Mouse (Mus musculus) MEL (cell line): Measurements from ENCODE around the gene Rexo1. TPM values are rescaled to one million over a fixed set of nuclear protein-coding genes. Genes with fewer than 3 reads are reported as not detected.
A peak's percentile ranks its signal among the peaks of the same experiment; 100 is the strongest.

Experiments
- DNase-seq: peaks from one replicate; pipeline ENCODE4 v3.0.0; 2011; ENCODE audit warnings: low read depth, low spot score
- H3K27ac ChIP-seq: 2 replicates; pipeline ENCODE4 v1.5.1; 2012; ENCODE audit warnings: low read depth, mild to moderate bottlenecking, control low read depth, low read length, moderate library complexity; ENCODE audit not compliant: control insufficient read depth
- H3K27me3 ChIP-seq, 2 experiments: fragments of 150-350 bp in 1 of 2; sonication (generic) in 1 of 2; 2 replicates each; pipeline ENCODE4 v1.6.1; 2012; ENCODE audit warnings: low read length in 2 of 2, mild to moderate bottlenecking in 2 of 2, improper control_type of control experiment in 1 of 2, moderate library complexity in 1 of 2; ENCODE audit not compliant: insufficient read depth in 2 of 2, control insufficient read depth in 1 of 2
- H3K36me3 ChIP-seq, 2 experiments: 2 replicates each; pipeline ENCODE4 v1.6.1; 2012 to 2014; ENCODE audit warnings: low read length in 2 of 2, improper control_type of control experiment in 1 of 2, inconsistent platforms in 1 of 2, mild to moderate bottlenecking in 1 of 2; ENCODE audit not compliant: insufficient read depth in 2 of 2, control insufficient read depth in 1 of 2
- H3K4me1 ChIP-seq, 2 experiments: fragments of 150-350 bp in 1 of 2; sonication (generic) in 1 of 2; 2 replicates each; pipeline ENCODE4 v1.6.1; 2012; ENCODE audit warnings: low read length in 2 of 2, improper control_type of control experiment in 1 of 2, mild to moderate bottlenecking in 1 of 2; ENCODE audit not compliant: insufficient read depth in 2 of 2, control insufficient read depth in 1 of 2
- H3K4me3 ChIP-seq, 2 experiments: fragments of 150-350 bp in 1 of 2; sonication (generic) in 1 of 2; 2 replicates each; pipeline ENCODE4 v1.5.1; 2012; ENCODE audit warnings: low read depth in 2 of 2, low read length in 2 of 2, mild to moderate bottlenecking in 2 of 2, moderate library complexity in 2 of 2, control low read depth in 1 of 2, improper control_type of control experiment in 1 of 2; ENCODE audit not compliant: control insufficient read depth in 1 of 2, insufficient read depth in 1 of 2
- H3K79me2 ChIP-seq: 2 replicates; pipeline ENCODE4 v1.6.1; 2012; ENCODE audit warnings: mild to moderate bottlenecking, low read length, moderate library complexity; ENCODE audit not compliant: control insufficient read depth, poor library complexity, insufficient read depth
- H3K9ac ChIP-seq: 2 replicates; pipeline ENCODE4 v1.6.1; 2012; ENCODE audit warnings: low read depth, mild to moderate bottlenecking, control low read depth, low read length, moderate library complexity; ENCODE audit not compliant: control insufficient read depth, poor library complexity, severe bottlenecking
- H3K9me3 ChIP-seq: fragments of 150-350 bp; sonication (generic); replicated peaks from 2 replicates; pipeline ENCODE4 v1.6.1; 2012; ENCODE audit warnings: mild to moderate bottlenecking, low read length, improper control_type of control experiment, moderate library complexity; ENCODE audit not compliant: insufficient read depth
- BHLHE40 ChIP-seq: IDR thresholded peaks from 2 replicates; pipeline ENCODE4 v1.6.1; 2012; ENCODE audit warnings: low read depth, mild to moderate bottlenecking, inconsistent platforms, low read length, improper control_type of control experiment, borderline replicate concordance
- CHD1 ChIP-seq: IDR thresholded peaks from 2 replicates; pipeline ENCODE4 v1.6.1; 2012; ENCODE audit warnings: low read depth, mild to moderate bottlenecking, inconsistent platforms, low read length, improper control_type of control experiment
- CTCF ChIP-seq, 3 experiments: IDR thresholded peaks in 2 of 3; conservative IDR thresholded peaks in 1 of 3; 2 replicates each; pipeline ENCODE4 v1.5.1; 2011 to 2012; ENCODE audit warnings: low read length in 3 of 3, low read depth in 2 of 3, mild to moderate bottlenecking in 2 of 3, improper control_type of control experiment in 1 of 3, inconsistent platforms in 1 of 3, mixed read lengths in 1 of 3, moderate library complexity in 1 of 3; ENCODE audit not compliant: control insufficient read depth in 1 of 3, insufficient read depth in 1 of 3, poor library complexity in 1 of 3, severe bottlenecking in 1 of 3
- ELF1 ChIP-seq: IDR thresholded peaks from 2 replicates; pipeline ENCODE4 v1.6.1; 2014; ENCODE audit warnings: low read depth, mild to moderate bottlenecking, inconsistent platforms, low read length, improper control_type of control experiment, moderate library complexity
- EP300 ChIP-seq, 2 experiments: IDR thresholded peaks; 2 replicates each; pipeline ENCODE4 v1.6.1; 2011; ENCODE audit warnings: improper control_type of control experiment in 2 of 2, low read length in 2 of 2, low read depth in 1 of 2, mild to moderate bottlenecking in 1 of 2
- ETS1 ChIP-seq: IDR thresholded peaks from 2 replicates; pipeline ENCODE4 v1.6.1; 2012; ENCODE audit warnings: low read depth, mild to moderate bottlenecking, inconsistent platforms, low read length, improper control_type of control experiment, moderate library complexity
- GABPA ChIP-seq: IDR thresholded peaks from 2 replicates; pipeline ENCODE4 v1.6.1; 2012; ENCODE audit warnings: low read depth, mild to moderate bottlenecking, inconsistent platforms, low read length, improper control_type of control experiment, moderate library complexity
- GATA1 ChIP-seq: IDR thresholded peaks from 2 replicates; pipeline ENCODE4 v1.6.1; 2011; ENCODE audit warnings: low read depth, low read length, improper control_type of control experiment
- HCFC1 ChIP-seq: IDR thresholded peaks from 2 replicates; pipeline ENCODE4 v1.6.1; 2012; ENCODE audit warnings: low read depth, mild to moderate bottlenecking, inconsistent platforms, low read length, improper control_type of control experiment, moderate library complexity
- JUND ChIP-seq: IDR thresholded peaks from 2 replicates; pipeline ENCODE4 v1.6.1; 2011; ENCODE audit warnings: low read depth, mild to moderate bottlenecking, improper control_type of control experiment, low read length
- KAT2A ChIP-seq: conservative IDR thresholded peaks from 2 replicates; pipeline ENCODE4 v1.6.1; 2012; ENCODE audit warnings: low read depth, low read length, improper control_type of control experiment, inconsistent platforms
- MAFK ChIP-seq: IDR thresholded peaks from 2 replicates; pipeline ENCODE4 v1.6.1; 2011; ENCODE audit warnings: low read depth, mild to moderate bottlenecking, low read length, improper control_type of control experiment, borderline replicate concordance
- MAX ChIP-seq: IDR thresholded peaks from 2 replicates; pipeline ENCODE4 v1.6.1; 2011; ENCODE audit warnings: low read length, improper control_type of control experiment
- MAZ ChIP-seq: IDR thresholded peaks from 2 replicates; pipeline ENCODE4 v1.6.1; 2012; ENCODE audit warnings: low read depth, mild to moderate bottlenecking, inconsistent platforms, low read length, improper control_type of control experiment
- MEF2A ChIP-seq: IDR thresholded peaks from 2 replicates; pipeline ENCODE4 v1.6.1; 2014; ENCODE audit warnings: low read depth, mild to moderate bottlenecking, inconsistent platforms, low read length, improper control_type of control experiment; ENCODE audit not compliant: poor library complexity, insufficient replicate concordance, severe bottlenecking; ENCODE audit errors: extremely low read depth
- MYC ChIP-seq: IDR thresholded peaks from 2 replicates; pipeline ENCODE4 v1.6.1; 2011; ENCODE audit warnings: low read depth, mild to moderate bottlenecking, low read length, improper control_type of control experiment, moderate library complexity
- NELFE ChIP-seq: IDR thresholded peaks from 2 replicates; pipeline ENCODE4 v1.6.1; 2011; ENCODE audit warnings: low read depth, low read length, improper control_type of control experiment
- NRF1 ChIP-seq: IDR thresholded peaks from 2 replicates; pipeline ENCODE4 v1.6.1; 2014; ENCODE audit warnings: low read depth, mild to moderate bottlenecking, inconsistent platforms, low read length, improper control_type of control experiment, moderate library complexity; ENCODE audit not compliant: poor library complexity, insufficient read depth, severe bottlenecking
- POLR2A ChIP-seq, 2 experiments: IDR thresholded peaks; 2 replicates each; pipeline ENCODE4 v1.6.1; 2011 to 2012; ENCODE audit warnings: low read length in 2 of 2, mild to moderate bottlenecking in 2 of 2, control low read depth in 1 of 2, improper control_type of control experiment in 1 of 2, low read depth in 1 of 2, moderate library complexity in 1 of 2; ENCODE audit not compliant: control insufficient read depth in 1 of 2, insufficient read depth in 1 of 2, poor library complexity in 1 of 2
- POLR2AphosphoS2 ChIP-seq: IDR thresholded peaks from 2 replicates; pipeline ENCODE4 v1.6.1; 2011; ENCODE audit warnings: low read length, improper control_type of control experiment
- POLR2AphosphoS5 ChIP-seq: IDR thresholded peaks from 2 replicates; pipeline ENCODE4 v1.6.1; 2012; ENCODE audit warnings: low read depth, borderline replicate concordance, mild to moderate bottlenecking, inconsistent platforms, low read length, moderate library complexity, mixed read lengths
- RAD21 ChIP-seq: IDR thresholded peaks from 2 replicates; pipeline ENCODE4 v1.6.1; 2011; ENCODE audit warnings: mild to moderate bottlenecking, low read depth, low read length, improper control_type of control experiment
- RCOR1 ChIP-seq: IDR thresholded peaks from 2 replicates; pipeline ENCODE4 v1.6.1; 2012; ENCODE audit warnings: low read depth, mild to moderate bottlenecking, inconsistent platforms, low read length, improper control_type of control experiment
- SIN3A ChIP-seq: IDR thresholded peaks from 2 replicates; pipeline ENCODE4 v1.6.1; 2012; ENCODE audit warnings: low read length, improper control_type of control experiment, inconsistent platforms
- SMC3 ChIP-seq: IDR thresholded peaks from 2 replicates; pipeline ENCODE4 v1.6.1; 2011; ENCODE audit warnings: low read depth, low read length, improper control_type of control experiment
- TAL1 ChIP-seq: IDR thresholded peaks from 2 replicates; pipeline ENCODE4 v1.6.1; 2012; ENCODE audit warnings: mild to moderate bottlenecking, inconsistent platforms, low read length, moderate library complexity, mixed read lengths
- TBP ChIP-seq: IDR thresholded peaks from 2 replicates; pipeline ENCODE4 v1.8.0; 2011; ENCODE audit warnings: low read depth, low read length, improper control_type of control experiment
- TCF12 ChIP-seq: IDR thresholded peaks from 2 replicates; pipeline ENCODE4 v1.6.1; 2014; ENCODE audit warnings: low read depth, mild to moderate bottlenecking, inconsistent platforms, low read length, improper control_type of control experiment, moderate library complexity
- UBTF ChIP-seq: IDR thresholded peaks from 2 replicates; pipeline ENCODE4 v1.6.1; 2012; ENCODE audit warnings: low read depth, mild to moderate bottlenecking, inconsistent platforms, low read length, improper control_type of control experiment, moderate library complexity, borderline replicate concordance; ENCODE audit not compliant: insufficient read depth
- USF1 ChIP-seq: IDR thresholded peaks from 2 replicates; pipeline ENCODE4 v1.6.1; 2014; ENCODE audit warnings: low read depth, mild to moderate bottlenecking, inconsistent platforms, low read length, improper control_type of control experiment, moderate library complexity
- USF2 ChIP-seq, 2 experiments: IDR thresholded peaks; 2 replicates each; pipeline ENCODE4 v1.6.1; 2011 to 2012; ENCODE audit warnings: improper control_type of control experiment in 2 of 2, low read length in 2 of 2, borderline replicate concordance in 1 of 2, inconsistent platforms in 1 of 2, low read depth in 1 of 2, mild to moderate bottlenecking in 1 of 2; ENCODE audit not compliant: insufficient read depth in 1 of 2
- ZC3H11A ChIP-seq: IDR thresholded peaks from 2 replicates; pipeline ENCODE4 v1.6.1; 2012; ENCODE audit warnings: low read depth, mild to moderate bottlenecking, inconsistent platforms, low read length, improper control_type of control experiment
- polyA plus RNA-seq, 2 experiments: library from polyadenylated mRNA; stranded (reverse) in 1 of 2; unstranded in 1 of 2; fragments of >175 nt in 1 of 2; fragments of >200 nt in 1 of 2; gene quantifications; 2 replicates each; pipeline versions ENCODE4 v1.2.1 to v1.2.4; 2012; ENCODE audit warnings: low replicate concordance in 2 of 2, low read depth in 1 of 2; ENCODE audit not compliant: insufficient read length in 2 of 2, insufficient read depth in 1 of 2, missing spikeins in 1 of 2
- total RNA-seq: library from RNA; depleted of rRNA; stranded (reverse); fragments of 300-350 nt; gene quantifications from 2 replicates; pipeline ENCODE4 v1.2.3, GENCODE M21; 2012

The Rexo1 gene
- total and polyA plus RNA-seq, 3 experiments: 14.7 to 54.6 TPM; not detected in 1

GRCm38 (mm10) chr10:80602698-80603325 is 41.5 kb upstream of the Rexo1 start, which contains the start of the genes Scamp4 and Adat3 (continued):
- peak; percentile 69; the same call in 1 of the 2 replicates for TF ChIP-seq KAT2A
- no peak for TF ChIP-seq JUND
- no peak for TF ChIP-seq MEF2A
- no peak for TF ChIP-seq SMC3
- no peak for TF ChIP-seq CTCF (IDR thresholded peaks at IDR 0.05 in 2 of 3, conservative IDR thresholded peaks at IDR 0.05 in 1 of 3; ENCODE audit: control insufficient read depth in 1 of 3, insufficient read depth in 1 of 3, low read depth in 2 of 3, low read length in 3 of 3, poor library complexity in 1 of 3, severe bottlenecking in 1 of 3)
- TF ChIP-seq MAZ: peak; percentile 51; the same call in 1 of the 2 replicates
- TF ChIP-seq NELFE: peak; percentile 94
- TF ChIP-seq RCOR1: peak; percentile 96
- peak; percentile 94 for TF ChIP-seq ETS1
- TF ChIP-seq BHLHE40: peak; percentile 80; the same call in 1 of the 2 replicates
- peak; percentile 76 for TF ChIP-seq GATA1
- no peak for TF ChIP-seq ZC3H11A
- peak; percentile 81 for TF ChIP-seq TCF12
- peak; percentile 94 for TF ChIP-seq POLR2AphosphoS2
- no peak for TF ChIP-seq GABPA
- peak; percentile 91 for TF ChIP-seq ELF1
- TF ChIP-seq TAL1: peak; percentile 63
- peak; percentile 79 for TF ChIP-seq TBP
- TF ChIP-seq POLR2A (IDR thresholded peaks at IDR 0.05; ENCODE audit: control insufficient read depth in 1 of 2, insufficient read depth in 1 of 2, low read depth in 1 of 2, low read length in 2 of 2, poor library complexity in 1 of 2): peak; percentile 82 to 94
- peak; percentile 86 for TF ChIP-seq NRF1
- TF ChIP-seq RAD21: no peak
- peak; percentile 35 to 75; a peak in 3 of 4 replicates for TF ChIP-seq EP300 (IDR thresholded peaks at IDR 0.05; ENCODE audit: low read depth in 1 of 2, low read length in 2 of 2)
- TF ChIP-seq, all 39 proteins: peak for 23

- no peaks in the 10 kb centered on the region for H3K79me2 ChIP-seq
- TF ChIP-seq HCFC1 (no peak), MEF2A (no peak), TBP (no peak), POLR2AphosphoS2 (no peak), USF2 (IDR thresholded peaks at IDR 0.05; ENCODE audit: borderline replicate concordance in 1 of 2, insufficient read depth in 1 of 2, low read depth in 1 of 2, low read length in 2 of 2) (no peak), GATA1 (no peak), TAL1 (no peak), KAT2A (no peak), GABPA (no peak), CHD1 (no peak), UBTF (no peak), MAFK (no peak), POLR2AphosphoS5 (no peak), SIN3A (no peak), MAX (no peak), MYC (no peak), RCOR1 (no peak), USF1 (no peak), NRF1 (no peak)
- DNase-seq: no peak
- H3K9me3 ChIP-seq: no peaks in the 10 kb centered on the region
- no peaks in the 10 kb centered on the region for H3K36me3 ChIP-seq
- H3K4me1 ChIP-seq: peaks cover 0 to 6% of the 10 kb centered on the region in 2 experiments; a peak in 2 of 4 replicates
- H3K9ac ChIP-seq: no peak overlapping the region
- no peak overlapping the region for H3K4me3 ChIP-seq
- no peaks in the 10 kb centered on the region for H3K27me3 ChIP-seq
- H3K27ac ChIP-seq: no peak overlapping the region
Observed at GRCm38 (mm10) chr10:80596318-80596717, 35.0 kb upstream of the Rexo1 start.
